Mouse (Mus musculus): ENCODE data around the gene Glipr1l3.
"Not testable (repeated sequence)": the region's sequence is repeated elsewhere in the genome, so short reads cannot be mapped to it uniquely, and the experiment has no call there.

Gene Glipr1l3

GRCm38 (mm10) chr10:112159882-112160560 is at the start of gene Glipr1l3:
Glipr1l3 (minus strand) TSS chr10:112160327.
- peak; percentile 57 to 85 for DNase-seq

- DNase-seq: peak; percentile 4 to 58
Measured at GRCm38 (mm10) chr10:112203463-112203862, 43.3 kb upstream of the Glipr1l3 start.

- DNase-seq: not testable (repeated sequence)
Measured at GRCm38 (mm10) chr10:112193919-112194318, 33.8 kb upstream of the Glipr1l3 start.

DNA sequence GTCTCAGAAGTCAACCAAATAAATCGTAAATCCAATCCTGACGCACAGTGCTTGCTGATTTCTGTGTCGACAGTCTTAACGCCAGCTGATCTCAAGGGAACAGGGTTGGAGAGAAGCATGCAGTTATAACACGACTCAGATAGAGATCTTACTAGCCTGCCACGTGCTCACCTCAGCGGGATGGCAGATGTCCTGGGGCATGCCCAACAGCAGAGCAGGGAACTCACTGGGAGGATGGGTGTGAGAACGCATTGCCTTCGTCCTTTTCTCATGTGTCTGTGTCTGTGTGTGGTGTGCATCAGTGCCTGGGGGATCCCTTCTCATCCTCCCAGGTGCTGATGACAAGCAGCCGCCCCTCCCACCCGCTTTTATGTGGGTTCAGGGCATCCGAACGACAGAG is 16.9 kb upstream of the Glipr1l3 start:
- not testable (repeated sequence) for DNase-seq

DNA sequence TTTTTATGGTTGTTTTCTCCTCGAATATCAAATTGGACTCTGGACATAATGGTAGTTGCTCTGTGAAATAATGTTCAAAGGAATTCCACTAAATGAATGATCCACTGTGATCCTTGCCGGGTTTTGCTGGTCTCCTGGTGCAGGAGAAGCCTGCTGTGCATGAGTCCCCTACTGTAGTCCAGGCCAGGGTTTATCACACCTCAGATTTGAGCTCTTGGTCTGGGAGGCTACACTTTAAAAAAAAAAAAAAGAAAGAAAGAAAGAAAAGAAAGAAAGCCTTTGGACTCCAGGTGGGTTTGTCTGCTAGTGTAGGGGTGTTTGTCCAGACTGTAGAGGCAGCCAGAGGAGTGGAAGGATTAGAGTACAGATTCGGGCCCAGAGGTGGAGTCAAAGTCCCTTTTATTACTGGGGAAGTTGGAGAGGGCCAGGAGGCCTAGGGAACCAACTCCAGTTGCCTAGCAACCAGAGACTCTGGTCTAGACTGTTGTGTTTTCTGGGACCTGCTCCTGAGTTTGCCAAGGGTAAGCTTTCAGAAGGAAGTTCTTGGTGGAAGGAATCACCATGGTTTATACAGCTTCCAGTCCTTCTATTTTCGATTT is 3.1 kb upstream of the Glipr1l3 start, which contains the start of gene Caps2:
Caps2 (plus strand) TSS at position 454 of the 599 bp plus-strand sequence.
- peak; percentile 17 to 27 for DNase-seq

GRCm38 (mm10) chr10:112139834-112140233 is 20.3 kb downstream of the Glipr1l3 start:
- no peak for DNase-seq

DNA sequence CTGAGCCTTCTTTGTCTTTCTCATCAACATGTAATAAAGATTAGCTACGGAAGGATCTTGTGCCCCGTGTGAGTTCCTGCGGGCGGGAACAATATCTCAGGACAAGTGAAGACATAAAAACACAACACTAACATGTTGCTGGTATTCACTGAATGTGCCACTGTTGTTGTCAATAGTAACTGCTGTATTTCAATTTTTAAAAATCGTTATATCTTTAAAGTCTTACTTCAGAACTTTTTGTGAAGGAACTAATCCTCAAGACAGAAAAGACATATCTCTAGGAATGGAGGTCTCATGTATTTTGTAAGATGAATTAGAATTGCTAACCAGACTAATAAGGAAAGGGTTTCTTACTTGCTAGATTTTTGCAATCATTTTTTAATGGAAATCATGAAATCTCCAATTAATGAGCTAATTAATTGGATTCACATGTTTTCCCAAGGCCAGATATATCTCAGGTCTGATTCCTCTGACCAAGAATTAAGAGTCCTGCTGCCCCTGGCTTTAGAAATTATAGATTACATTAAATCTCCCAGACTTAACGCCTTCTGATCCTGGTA is 21.2 kb downstream of the Glipr1l3 start:
- DNase-seq: no peak

DNA sequence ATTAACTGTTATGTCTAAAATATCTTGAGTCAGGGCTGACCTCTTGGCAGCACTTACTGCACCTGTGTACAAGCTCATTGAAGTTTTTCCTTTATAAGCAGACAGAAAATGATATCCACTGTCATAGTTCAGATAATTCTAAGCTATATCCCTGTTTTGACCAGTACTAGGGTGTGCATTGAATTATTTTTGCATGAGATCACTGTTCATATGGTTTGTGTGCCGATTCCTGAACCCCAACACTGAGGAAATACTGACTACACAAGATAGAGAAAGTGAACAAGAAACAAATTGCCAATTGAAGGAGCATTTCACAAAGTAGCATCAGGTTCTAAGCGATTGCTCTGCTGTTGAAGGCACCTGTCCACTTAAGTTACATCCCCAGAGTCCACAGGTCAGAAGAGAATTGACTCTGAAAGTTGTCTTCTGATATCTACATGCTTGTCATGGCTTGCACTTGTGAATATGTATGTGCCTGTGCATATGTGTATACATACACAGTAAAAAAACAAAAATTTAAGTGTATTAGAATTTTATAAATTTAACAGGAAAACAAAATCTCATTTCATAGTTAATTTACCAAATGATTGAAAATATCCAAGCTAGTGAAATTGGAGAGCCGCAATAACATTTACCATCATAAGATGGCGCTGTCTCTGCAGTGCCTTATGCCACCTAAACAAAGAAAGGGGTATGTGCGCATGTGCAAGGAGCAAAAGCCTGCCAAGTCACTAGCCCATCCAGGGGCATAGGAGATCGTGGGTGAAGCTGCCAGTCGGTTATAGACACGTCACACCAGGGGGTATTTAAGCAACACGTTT is 21.9 kb downstream of the Glipr1l3 start:
- DNase-seq: peak; percentile 28 to 41

- no peak for DNase-seq
Measured at GRCm38 (mm10) chr10:112132194-112132593, 27.9 kb downstream of the Glipr1l3 start.

DNA sequence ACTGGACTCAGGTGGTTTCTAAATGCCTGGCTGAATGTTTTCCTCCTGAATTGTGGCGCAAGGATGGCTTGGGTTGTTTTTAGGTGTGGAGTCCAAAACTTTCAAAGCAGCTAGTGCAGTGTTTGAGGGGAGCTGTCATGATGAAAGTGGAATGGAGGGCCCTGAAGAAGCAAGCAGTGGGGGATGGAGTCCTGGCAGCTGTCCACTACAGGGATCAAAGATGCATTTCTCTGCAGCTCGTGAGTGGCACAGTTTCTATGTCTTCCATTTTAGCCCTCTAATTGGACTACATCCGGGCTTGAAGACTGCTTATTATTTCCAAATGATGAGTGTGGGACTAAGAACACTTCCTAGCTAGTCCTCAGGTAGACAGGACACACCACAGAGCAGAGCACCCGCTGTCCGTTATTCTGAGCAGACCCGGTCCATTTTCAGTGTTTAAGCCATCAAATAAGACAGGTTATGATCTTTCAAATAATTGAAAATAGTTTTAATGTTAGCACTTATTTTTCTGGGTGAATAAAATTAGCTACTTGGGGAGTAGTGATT is 32.4 kb downstream of the Glipr1l3 start:
- DNase-seq: not testable (repeated sequence)

DNA sequence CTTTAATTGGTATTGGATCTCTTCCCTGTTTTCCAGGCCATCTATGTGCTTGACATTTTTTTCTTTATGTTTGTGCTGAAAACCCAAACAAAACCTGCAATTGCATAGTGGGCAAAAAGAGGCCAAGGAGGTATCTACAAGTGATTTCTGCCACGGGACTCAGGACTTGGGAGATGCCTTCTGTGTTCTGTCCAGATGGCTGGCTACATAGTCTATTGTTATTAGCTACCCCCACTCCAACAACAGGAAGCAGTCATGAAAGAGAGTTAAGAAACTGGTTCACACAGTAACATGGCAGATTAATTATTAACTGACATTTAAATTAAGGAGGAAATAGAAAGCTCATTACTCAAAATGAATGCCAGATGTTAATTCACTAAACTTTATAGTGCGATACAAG is 35.0 kb downstream of the Glipr1l3 start:
- not testable (repeated sequence) for DNase-seq

- DNase-seq: no peak
Measured at GRCm38 (mm10) chr10:112110401-112110800, 49.7 kb downstream of the Glipr1l3 start.

GRCm38 (mm10) chr10:112105785-112106184 is 54.3 kb downstream of the Glipr1l3 start:
- DNase-seq: peak; percentile 32 to 78
